12 mouse cellular contexts compared by ENCODE assay signal in genomic region chr8:122674999-122675398, GRCm38 (mm10). TPM values are rescaled to one million over a fixed set of nuclear protein-coding genes. Genes with fewer than 3 reads are reported as not detected.
A peak's percentile ranks its signal among the peaks of the same experiment; 100 is the strongest.
DNase-seq lines count a peak whose midpoint lies in the region; ATAC-seq and TF ChIP-seq lines count a peak whose summit lies in the region.
"Had no signal": no experiment of that assay in that cellular context is flagged by ENCODE, and none has a peak within 500 bp of the region (broad histone marks: within the 10 kb centered on the region; RNA-seq: fewer than 3 reads in every experiment).

No protein-coding gene starts in this region.

- H3K27me3 ChIP-seq in heart, embryonic 12.5 days (replicated peaks): peaks cover 90% of the 10 kb centered on the region
- peaks cover 56% of the 10 kb centered on the region for H3K27me3 ChIP-seq in heart, embryonic 11.5 days (ENCODE audit: control insufficient read depth, insufficient read depth, low read length)
- H3K27me3 ChIP-seq in lung, postnatal 0 days (replicated peaks; ENCODE audit: insufficient read depth, low read length): 0 out of 2 replicates have a peak, but pooled peaks cover 8% of the 10 kb centered on the region
- H3K27me3 ChIP-seq in forebrain, postnatal 0 days (ENCODE audit: insufficient read depth, low read length): no peaks in the 10 kb centered on the region

- H3K4me3 ChIP-seq in heart, embryonic 12.5 days: no peak overlapping the region
- no peak overlapping the region for H3K4me3 ChIP-seq in heart, embryonic 11.5 days (ENCODE audit: low read depth, low read length)
- H3K4me3 ChIP-seq in lung, postnatal 0 days (ENCODE audit: low read depth, low read length): no peak overlapping the region
- H3K4me3 ChIP-seq in forebrain, postnatal 0 days (ENCODE audit: low read depth, low read length): no peak overlapping the region
- H3K4me3 ChIP-seq: limb, embryonic 12.5 days had no signal

- H3K27ac ChIP-seq in heart, embryonic 12.5 days (ENCODE audit: poor library complexity, severe bottlenecking): no peak overlapping the region
- H3K27ac ChIP-seq in heart, embryonic 11.5 days (ENCODE audit: low read depth, low read length): no peak overlapping the region
- no peak overlapping the region for H3K27ac ChIP-seq in lung, postnatal 0 days (ENCODE audit: low read length)
- no peak overlapping the region for H3K27ac ChIP-seq in forebrain, postnatal 0 days (ENCODE audit: low read depth, low read length)
- H3K27ac ChIP-seq: limb, embryonic 12.5 days had no signal

- H3K4me1 ChIP-seq in heart, embryonic 12.5 days (replicated peaks): peaks cover 39% of the 10 kb centered on the region
- H3K4me1 ChIP-seq in heart, embryonic 11.5 days (ENCODE audit: control insufficient read depth, insufficient read depth, low read length): peaks cover 20% of the 10 kb centered on the region; the same call in 1 of the 2 replicates
- 0 out of 2 replicates have a peak, but pooled peaks cover 3% of the 10 kb centered on the region for H3K4me1 ChIP-seq in lung, postnatal 0 days (ENCODE audit: insufficient read depth, low read depth, low read length)
- peaks cover 10% of the 10 kb centered on the region; the same call in 1 of the 2 replicates for H3K4me1 ChIP-seq in forebrain, postnatal 0 days (ENCODE audit: insufficient read depth)

- WGBS in heart, embryonic 12.5 days: 37% methylated on average over 7 of the region's 7 CpGs
- WGBS in heart, embryonic 11.5 days (ENCODE audit: insufficient replicate concordance): 40% methylated on average over 7 of the region's 7 CpGs
- whole genome bisulfite sequencing in lung, postnatal 0 days: 36% methylated on average over 7 of the region's 7 CpGs
- WGBS in forebrain, postnatal 0 days: 38% methylated on average over 7 of the region's 7 CpGs

- TF ChIP-seq CTCF in lung, postnatal 0 days (IDR thresholded peaks at IDR 0.05): peak; percentile 62
- TF ChIP-seq CTCF in forebrain, postnatal 0 days (IDR thresholded peaks at IDR 0.05; ENCODE audit: low read depth): peak; percentile 45

- ATAC-seq in heart, embryonic 12.5 days (ENCODE audit: insufficient number of reproducible peaks, low FRiP score): no peak
- ATAC-seq in heart, embryonic 11.5 days (replicated peaks; ENCODE audit: insufficient number of reproducible peaks, low FRiP score, low TSS enrichment): no peak
- ATAC-seq in lung, postnatal 0 days: no peak
- ATAC-seq in forebrain, postnatal 0 days: no peak

- H3K36me3 ChIP-seq in heart, embryonic 12.5 days: peaks cover 7% of the 10 kb centered on the region; the same call in 1 of the 2 replicates
- H3K36me3 ChIP-seq in heart, embryonic 11.5 days (ENCODE audit: control insufficient read depth, insufficient read depth, low read length): no peaks in the 10 kb centered on the region
- H3K36me3 ChIP-seq in lung, postnatal 0 days (ENCODE audit: insufficient read depth, low read length): no peaks in the 10 kb centered on the region
- H3K36me3 ChIP-seq in forebrain, postnatal 0 days (ENCODE audit: insufficient read depth): no peaks in the 10 kb centered on the region; the same call in 1 of the 2 replicates
- H3K36me3 ChIP-seq: limb, embryonic 12.5 days had no signal

- no peaks in the 10 kb centered on the region for H3K9me3 ChIP-seq in heart, embryonic 12.5 days (replicated peaks)
- no peaks in the 10 kb centered on the region for H3K9me3 ChIP-seq in heart, embryonic 11.5 days (replicated peaks; ENCODE audit: control insufficient read depth, low read length)
- H3K9me3 ChIP-seq in lung, postnatal 0 days (ENCODE audit: low read length): no peaks in the 10 kb centered on the region
- H3K9me3 ChIP-seq in forebrain, postnatal 0 days (ENCODE audit: low read length): no peaks in the 10 kb centered on the region
- H3K9me3 ChIP-seq: limb, embryonic 12.5 days had no signal

- H3K4me2 ChIP-seq in heart, embryonic 12.5 days: 0 out of 2 replicates have a peak overlapping the region, but pooled peaks have one; percentile 98
- no peak overlapping the region for H3K4me2 ChIP-seq in heart, embryonic 11.5 days
- no peak overlapping the region for H3K4me2 ChIP-seq in lung, postnatal 0 days (replicated peaks; ENCODE audit: low read depth, low read length)
- H3K4me2 ChIP-seq in forebrain, postnatal 0 days (ENCODE audit: low read depth): peak overlapping the region; percentile 87
- H3K4me2 ChIP-seq: limb, embryonic 12.5 days had no signal

- no peak overlapping the region for H3K9ac ChIP-seq in heart, embryonic 12.5 days
- no peak overlapping the region for H3K9ac ChIP-seq in heart, embryonic 11.5 days (ENCODE audit: low read depth, low read length)
- H3K9ac ChIP-seq in lung, postnatal 0 days (replicated peaks; ENCODE audit: low read depth): no peak overlapping the region
- no peak overlapping the region for H3K9ac ChIP-seq in forebrain, postnatal 0 days
- H3K9ac ChIP-seq: limb, embryonic 12.5 days had no signal

- peak; percentile 38 for DNase-seq in lung, postnatal 0 days (ENCODE audit: low spot score)
- DNase-seq in lung, postnatal 14 days: no peak
- no peak for DNase-seq in forebrain, postnatal 0 days
- peak; percentile 37 for DNase-seq in retina, postnatal 1 day
- DNase-seq in adrenal gland, adult 2 months: no peak
- DNase-seq: right cerebral cortex, postnatal 4 days; thymus, adult 2 months had no signal

- TF ChIP-seq EP300 in lung, postnatal 0 days (IDR thresholded peaks at IDR 0.05): no peak

RNA-seq across cellular contexts. Expression of gene Cbfa2t3, which starts 23.9 kb away (rescaled TPM):
- 6.2 TPM in 2 replicates for polyA plus RNA-seq in heart, embryonic 12.5 days (2016; fragmentation: Nextera tagmentation; extraction: Ambion mirVana)
- 5.2 and 5.4 TPM in 2 replicates for polyA plus RNA-seq in heart, embryonic 11.5 days (2014; fragmentation: Nextera tagmentation; extraction: Ambion mirVana)
- 15.0 and 17.0 TPM in 2 replicates for polyA plus RNA-seq in lung, postnatal 0 days (2015; fragmentation: Nextera tagmentation; extraction: Ambion mirVana)
- total RNA-seq in forebrain, postnatal 0 days (2014; rRNA removed): 4.5 and 5.6 TPM in 2 replicates
- polyA plus RNA-seq in forebrain, postnatal 0 days (2015; fragmentation: Nextera tagmentation; extraction: Ambion mirVana): 4.9 and 9.5 TPM in 2 replicates
- 10 to 100 TPM; 13.9 to 16.2 TPM for total RNA-seq in adrenal gland, adult 2 months (2021)
- 19.3 and 20.3 TPM in 2 replicates for polyA plus RNA-seq in adrenal gland, adult 2 months (2012; rRNA removed)

RNA-seq across cellular contexts. Expression of gene Pabpn1l, which starts 52.5 kb away (rescaled TPM):
- not detected in 2 replicates for polyA plus RNA-seq in heart, embryonic 12.5 days (2016; fragmentation: Nextera tagmentation; extraction: Ambion mirVana)
- not detected in 2 replicates for polyA plus RNA-seq in heart, embryonic 11.5 days (2014; fragmentation: Nextera tagmentation; extraction: Ambion mirVana)
- 0.12 TPM in 1 of 2 replicates, not detected in the other for polyA plus RNA-seq in lung, postnatal 0 days (2015; fragmentation: Nextera tagmentation; extraction: Ambion mirVana)
- not detected in 2 replicates for total RNA-seq in forebrain, postnatal 0 days (2014; rRNA removed)
- polyA plus RNA-seq in forebrain, postnatal 0 days (2015; fragmentation: Nextera tagmentation; extraction: Ambion mirVana): not detected in 2 replicates
- not detected for total RNA-seq in adrenal gland, adult 2 months (2021)
- polyA plus RNA-seq in adrenal gland, adult 2 months (2012; rRNA removed): not detected in 2 replicates
- total RNA-seq: adrenal gland, adult 18-20 months had no signal
- polyA plus RNA-seq: gonadal fat pad, adult 2 months; limb, embryonic 12.5 days had no signal

Comparison
In these comparisons a context has a peak if more than half of its experiments do, and no peak if none do; other contexts are left out.
1. H3K4me2 ChIP-seq: peak in heart, embryonic 12.5 days (single experiment) and forebrain, postnatal 0 days (single experiment); none in heart, embryonic 11.5 days (single experiment) and lung, postnatal 0 days (single experiment).
2. DNase-seq: peak in lung, postnatal 0 days (single experiment) and retina, postnatal 1 day (single experiment); none in lung, postnatal 14 days (single experiment), forebrain, postnatal 0 days (single experiment) and adrenal gland, adult 2 months (single experiment).